Mouse (Mus musculus): ENCODE data around the gene Rplp1.

GRCm38 (mm10) chr9:61904201-61904600, 10.1 kb downstream of the Rplp1 start:
- no peak for TF ChIP-seq GATA1 (IDR thresholded peaks at IDR 0.05; ENCODE audit: low read length)
- no peak for TF ChIP-seq TAL1 (IDR thresholded peaks at IDR 0.05; ENCODE audit: low read length)
